Mouse (Mus musculus) gastrocnemius, adult 2 months (tissue): Measurements from ENCODE around the gene Aff1. TPM values are rescaled to one million over a fixed set of nuclear protein-coding genes. Genes with fewer than 3 reads are reported as not detected.

Experiments used
- DNase-seq: peaks from one replicate; pipeline ENCODE4 v3.0.0; 2022
- H3K27ac ChIP-seq: fragments of 200-600 bp; 2 replicates; pipeline ENCODE4 v1.8.1; 2022; ENCODE audit warnings: mild to moderate bottlenecking
- H3K4me3 ChIP-seq: fragments of 200-600 bp; 2 replicates; pipeline ENCODE4 v1.8.1; 2022; ENCODE audit warnings: mild to moderate bottlenecking, moderate library complexity
- CTCF ChIP-seq: fragments of 200-600 bp; IDR thresholded peaks from 2 replicates; pipeline ENCODE4 v1.8.1; 2022; ENCODE audit warnings: antibody characterized with exemption, mild to moderate bottlenecking, moderate library complexity
- intact Hi-C: fragments of 180-260 bp; cut with DNase I; formaldehyde crosslinking; loops from one replicate; pipeline ENCODE4 v1.15.1; 2025
- total RNA-seq, 2 experiments: library from RNA; stranded (reverse); gene quantifications; 2 replicates each; pipeline ENCODE4 v1.2.3; 2021

The Aff1 gene
- total RNA-seq, 2 experiments from 2014 or later = 46.7 to 52.8 TPM

DNA sequence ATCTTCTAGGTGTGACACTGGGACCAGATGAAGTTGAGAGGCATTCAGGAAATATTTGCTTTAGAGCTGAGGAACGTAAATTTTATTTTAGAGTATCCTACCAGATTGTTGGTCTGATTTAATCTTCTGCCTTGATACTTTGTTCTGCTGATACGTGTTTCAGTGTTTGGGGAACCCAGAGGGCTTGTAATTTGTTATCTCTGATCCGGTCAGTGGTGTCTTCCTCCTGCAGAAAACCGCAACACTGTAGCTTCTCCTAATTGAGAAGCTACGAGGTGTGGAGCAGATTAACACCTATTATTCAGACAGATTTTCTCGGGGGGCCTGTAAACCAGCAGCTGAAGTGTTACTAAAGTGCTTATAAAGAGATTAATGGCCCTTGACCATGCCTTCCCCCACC lies 27.0 kb downstream of the Aff1 start:
- H3K4me3 ChIP-seq = no peak overlapping the region
- no peak for DNase-seq
- intact Hi-C loops = no loop called here
- no peak for TF ChIP-seq CTCF
- H3K27ac ChIP-seq = no peak overlapping the region

DNA sequence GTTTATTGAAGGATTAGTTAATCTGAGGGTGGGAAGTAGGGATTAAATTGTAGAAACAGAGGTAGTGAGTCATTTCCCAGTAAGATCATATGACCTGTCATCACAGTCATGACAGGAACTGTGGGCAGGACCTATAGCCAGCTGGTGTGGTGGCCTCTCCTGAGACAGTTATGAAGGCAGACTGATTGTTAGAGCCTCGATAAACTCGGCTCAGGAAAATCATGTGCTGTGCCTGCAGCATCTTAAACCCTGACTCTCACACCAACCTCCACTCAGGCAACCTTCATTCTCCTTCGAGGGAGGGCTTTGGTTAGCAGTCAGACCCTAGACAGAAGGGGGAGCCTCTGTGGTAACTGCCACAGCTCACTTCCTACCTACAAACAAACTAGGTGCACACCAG lies 27.7 kb downstream of the Aff1 start:
- TF ChIP-seq CTCF = no peak
- DNase-seq = no peak
- intact Hi-C loops = no loop called here
- no peak overlapping the region for H3K27ac ChIP-seq
- H3K4me3 ChIP-seq = no peak overlapping the region

DNA sequence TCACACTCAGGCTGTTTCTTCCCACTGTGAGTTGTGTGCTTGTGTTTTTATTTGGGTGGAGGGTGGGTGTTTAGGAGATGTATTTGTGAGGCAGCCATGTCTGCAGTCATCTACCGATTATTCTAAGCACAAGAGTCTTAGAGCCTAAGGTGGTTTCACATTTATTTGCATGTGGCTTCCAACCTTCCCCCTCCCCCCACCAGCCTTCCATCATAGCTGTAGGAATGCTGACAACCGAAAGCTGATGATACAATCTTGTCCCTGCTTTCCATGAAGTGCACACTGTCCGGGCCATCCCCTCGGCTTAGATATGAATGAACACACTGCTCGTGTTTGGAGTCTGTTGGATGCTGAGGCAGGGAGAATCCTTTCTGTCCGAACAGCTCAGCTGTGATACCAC lies 28.8 kb downstream of the Aff1 start:
- TF ChIP-seq CTCF = no peak
- DNase-seq = no peak
- no peak overlapping the region for H3K27ac ChIP-seq
- intact Hi-C loops = no loop called here
- no peak overlapping the region for H3K4me3 ChIP-seq

DNA sequence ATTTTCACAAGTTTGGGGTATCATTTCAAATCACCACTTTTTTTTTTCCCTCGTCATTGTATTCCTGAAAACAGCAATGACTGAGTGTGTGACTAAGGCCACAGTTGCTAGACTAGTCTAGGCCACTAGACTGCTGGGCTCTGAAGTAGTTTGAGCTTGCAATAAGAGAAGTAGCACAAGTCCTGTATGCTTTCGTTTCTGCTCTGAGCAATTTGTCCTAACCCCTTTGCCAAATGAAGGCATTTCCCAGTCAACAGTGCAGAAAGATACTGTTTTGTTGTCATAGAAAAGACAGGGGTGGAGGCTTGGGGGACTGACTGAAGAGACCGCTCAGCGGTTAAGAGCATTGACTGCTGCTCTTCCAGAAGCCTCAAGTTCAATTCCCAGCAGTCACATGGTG lies 29.3 kb downstream of the Aff1 start:
- TF ChIP-seq CTCF = no peak
- DNase-seq = no peak
- Histone ChIP-seq H3K4me3 (no peak overlapping the region), H3K27ac (0 out of 2 replicates have a peak overlapping the region, but pooled peaks have one; percentile 1)
- intact Hi-C loops = no loop called here

DNA sequence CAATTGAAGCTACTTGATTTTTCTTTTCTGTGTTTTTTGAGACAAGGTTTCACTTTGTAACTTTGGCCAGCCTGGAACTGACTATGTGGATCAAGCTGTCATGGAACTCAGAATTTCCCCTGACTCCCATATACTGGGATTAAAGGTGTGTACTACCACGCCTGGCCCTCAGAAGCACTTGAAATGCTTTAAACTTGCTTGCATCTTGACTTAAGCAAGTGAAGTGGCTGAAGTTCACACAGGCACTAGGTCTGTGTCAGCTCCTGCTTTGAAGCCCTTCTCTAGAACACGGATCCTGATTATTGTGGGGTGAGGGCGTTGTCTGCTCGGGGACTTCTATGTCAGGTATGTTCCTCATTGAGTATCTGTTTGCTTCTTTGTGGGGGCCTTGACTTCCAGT lies 30.5 kb downstream of the Aff1 start:
- intact Hi-C loops = no loop called here
- no peak for DNase-seq
- no peak for TF ChIP-seq CTCF
- Histone ChIP-seq H3K4me3 (no peak overlapping the region), H3K27ac (no peak overlapping the region)

DNA sequence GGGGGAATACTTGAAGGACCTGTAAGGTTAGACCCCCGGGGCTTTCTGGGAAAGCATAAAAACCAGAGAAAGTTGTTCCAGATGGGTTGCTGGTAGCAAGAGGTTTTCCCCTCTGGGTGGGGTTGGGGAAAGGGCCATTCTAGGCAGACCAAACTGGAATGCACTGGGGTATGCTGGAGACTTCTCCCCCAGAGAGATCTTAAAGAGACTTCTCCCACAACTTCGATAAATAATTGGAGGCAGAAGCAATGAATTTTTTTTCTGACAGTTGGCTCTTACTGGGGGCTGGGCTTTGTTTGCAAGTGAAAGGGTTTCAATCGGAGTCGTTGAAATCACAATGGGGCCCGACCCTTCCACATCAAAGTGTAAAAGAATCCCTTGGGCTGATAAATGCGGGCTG lies 32.2 kb downstream of the Aff1 start:
- H3K4me3 ChIP-seq = no peak overlapping the region
- no peak for DNase-seq
- intact Hi-C loops = no loop called here
- no peak overlapping the region for H3K27ac ChIP-seq
- no peak for TF ChIP-seq CTCF

DNA sequence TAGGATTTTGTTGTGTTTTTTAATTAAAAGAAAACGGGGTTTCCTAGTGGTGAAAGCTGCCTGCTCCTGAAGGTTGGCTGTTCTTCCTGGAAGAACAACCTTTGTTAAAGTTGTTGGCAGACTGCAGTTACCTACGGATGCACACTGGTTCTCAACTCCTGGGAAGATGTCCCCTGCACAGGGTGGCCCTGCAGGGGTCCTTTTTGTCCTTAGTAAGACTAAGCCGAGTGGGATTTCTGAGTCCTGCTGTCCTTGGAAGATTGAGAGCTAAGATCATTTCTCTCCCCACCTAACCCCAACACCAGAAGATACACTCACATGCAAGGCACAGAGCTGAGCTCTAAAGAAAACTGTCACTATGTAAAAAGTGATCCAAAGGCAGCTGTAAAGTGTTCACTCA lies 32.6 kb downstream of the Aff1 start:
- TF ChIP-seq CTCF = no peak
- peak overlapping the region; percentile 51; the same call in 1 of the 2 replicates for H3K27ac ChIP-seq
- intact Hi-C loops = no loop called here

DNA sequence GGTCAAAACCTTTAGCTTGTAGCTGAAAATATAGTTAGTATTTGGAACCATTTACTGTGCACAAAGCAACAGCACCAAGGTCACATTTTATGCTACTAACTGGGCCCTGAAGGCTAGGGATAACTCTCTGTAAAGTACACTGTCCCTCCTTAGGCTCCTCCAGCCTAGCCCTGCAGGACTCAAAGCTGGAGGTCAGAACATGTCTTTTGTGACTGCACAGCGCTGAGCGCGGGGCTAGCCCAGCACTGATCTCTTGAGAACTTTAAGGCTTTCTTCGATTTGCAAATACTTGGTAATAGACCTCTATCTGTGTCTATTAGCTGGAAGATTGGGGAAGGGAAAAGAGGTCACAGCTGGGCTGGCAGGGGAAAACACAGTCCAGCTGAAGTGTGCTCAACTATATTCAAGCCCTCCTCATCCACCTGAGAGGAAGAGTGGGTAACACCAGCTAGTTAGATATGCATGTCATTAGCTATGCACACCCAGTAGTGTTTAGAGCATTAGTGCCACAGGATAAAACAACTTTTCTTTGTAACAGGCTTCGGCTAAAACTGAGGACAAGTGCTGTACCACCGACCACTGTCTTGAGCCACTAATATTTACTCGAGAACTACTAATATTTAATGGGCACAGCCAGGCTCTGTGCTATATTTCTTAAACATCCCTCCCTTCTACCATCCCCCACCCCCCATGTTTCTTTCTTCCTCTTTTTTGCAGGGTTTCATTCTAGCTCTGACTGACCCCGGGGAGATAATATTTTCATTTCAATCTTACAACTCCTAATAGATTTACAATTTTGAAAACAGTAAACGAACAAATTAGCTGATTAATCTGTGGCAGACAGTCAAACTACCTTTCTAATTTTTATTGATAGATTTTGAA lies 33.3 kb downstream of the Aff1 start:
- DNase-seq = no peak
- no peak for TF ChIP-seq CTCF
- no peak overlapping the region for H3K4me3 ChIP-seq
- intact Hi-C loops = no loop called here
- H3K27ac ChIP-seq = peak overlapping the region; percentile 58

More for the DNA sequence above, 32.6 kb downstream of the Aff1 start:
- H3K4me3 ChIP-seq = no peak overlapping the region
- DNase-seq = no peak

DNA sequence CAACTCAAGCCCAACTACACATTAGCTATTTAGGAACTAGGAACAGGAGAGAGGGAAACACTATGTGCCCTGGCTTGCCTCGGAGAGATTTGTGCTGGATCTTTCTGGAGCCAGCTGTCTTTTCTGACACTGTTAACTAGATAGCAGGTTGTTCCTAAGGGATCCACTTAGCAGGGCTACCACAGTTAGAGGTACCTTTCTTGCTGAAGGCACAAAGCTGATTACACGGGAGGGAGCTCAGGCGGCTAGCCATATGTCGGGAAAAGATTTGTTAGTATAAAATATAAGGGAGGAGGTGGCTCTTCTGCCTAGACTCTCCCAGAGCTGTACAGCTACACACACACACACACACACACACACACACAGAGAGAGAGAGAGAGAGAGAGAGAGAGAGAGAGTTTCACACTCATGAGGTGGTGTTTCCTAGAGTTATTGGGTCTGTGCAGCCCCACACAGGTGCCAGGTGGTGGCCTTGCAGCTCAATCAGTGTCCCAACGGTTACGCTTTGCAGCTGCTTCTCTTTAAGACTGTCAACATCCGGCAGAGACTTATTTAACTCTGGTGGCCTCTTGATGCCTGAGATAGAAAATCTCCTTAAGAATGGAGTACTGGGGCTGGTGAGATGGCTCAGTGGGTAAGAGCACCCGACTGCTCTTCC lies 34.2 kb downstream of the Aff1 start:
- Histone ChIP-seq H3K4me3 (no peak overlapping the region), H3K27ac (peak overlapping the region; percentile 58)
- intact Hi-C loops = no loop called here
- DNase-seq = no peak
- no peak for TF ChIP-seq CTCF

DNA sequence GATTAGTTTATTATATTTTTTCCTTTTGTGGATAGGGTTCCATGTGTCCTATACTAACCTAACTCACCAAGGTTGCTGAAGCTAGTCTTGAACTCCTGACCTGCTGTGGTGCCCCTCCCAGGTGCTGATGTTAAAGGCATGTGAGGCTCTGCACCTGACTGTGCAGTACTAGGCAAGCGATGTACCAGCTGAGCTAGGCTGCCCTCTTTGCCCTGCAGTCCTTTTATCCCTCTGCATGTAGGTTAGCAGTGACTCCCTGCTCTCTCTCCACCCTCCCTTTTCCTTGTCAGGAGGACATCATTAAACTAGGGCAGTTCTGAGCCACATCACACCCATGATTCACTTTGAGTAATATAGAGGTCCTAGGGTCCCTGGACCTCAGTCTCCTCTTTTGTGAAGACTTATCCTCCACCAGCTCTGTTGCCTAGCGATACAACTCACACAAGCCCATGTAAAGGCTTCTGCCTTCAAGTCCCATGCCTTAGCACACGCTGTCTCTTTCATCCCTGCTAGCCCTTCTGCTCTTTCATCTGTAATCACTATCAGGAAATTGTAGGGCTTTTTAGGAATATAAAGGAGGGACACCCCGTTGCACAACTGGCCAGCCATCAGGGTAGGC lies 35.7 kb downstream of the Aff1 start:
- no peak for TF ChIP-seq CTCF
- no peak overlapping the region for H3K27ac ChIP-seq
- intact Hi-C loops = no loop called here

DNA sequence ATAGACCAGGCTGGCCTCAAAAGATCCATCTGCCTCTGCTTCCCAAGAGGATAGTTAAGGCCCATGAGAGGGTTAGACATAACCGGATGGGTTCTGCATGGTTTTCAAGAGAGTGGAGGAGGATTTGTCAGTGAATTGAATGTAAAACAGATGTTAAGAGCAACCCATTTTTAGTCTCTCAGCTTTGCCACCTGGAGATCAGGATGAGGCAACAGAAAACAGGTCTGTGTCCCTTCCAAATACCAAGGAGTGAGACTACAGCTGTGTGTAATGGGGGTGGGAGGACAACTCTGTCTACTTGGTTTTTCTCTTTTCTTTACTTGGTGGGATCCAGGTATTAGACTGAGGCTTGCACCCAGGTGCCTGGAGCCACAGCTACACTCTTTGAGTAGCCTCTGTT lies 37.1 kb downstream of the Aff1 start:
- intact Hi-C loops = no loop called here
- no peak for DNase-seq
- Histone ChIP-seq H3K4me3 (no peak overlapping the region), H3K27ac (no peak overlapping the region)
- no peak for TF ChIP-seq CTCF

More for the DNA sequence above, 35.7 kb downstream of the Aff1 start:
- H3K4me3 ChIP-seq = no peak overlapping the region
- DNase-seq = no peak

DNA sequence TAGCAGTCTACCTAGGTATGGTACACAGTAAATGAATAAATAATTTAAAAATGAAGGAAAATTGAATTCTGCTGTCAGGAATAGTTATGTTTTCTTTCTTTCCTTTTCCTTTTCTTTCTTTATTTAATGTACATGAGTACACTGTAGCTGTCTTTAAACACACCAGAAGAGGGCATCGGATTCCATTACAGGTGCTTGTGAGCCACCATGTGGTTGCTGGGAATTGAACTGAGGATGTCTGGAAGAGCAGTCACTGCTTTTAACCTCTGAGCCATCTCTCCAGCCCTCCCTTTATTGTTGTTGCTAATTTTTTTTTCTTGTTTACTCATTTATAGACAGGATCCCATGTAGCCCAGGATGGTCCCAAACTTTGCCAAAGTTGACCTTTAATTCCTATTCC lies 38.0 kb downstream of the Aff1 start:
- TF ChIP-seq CTCF = peak; percentile 10; the same call in 1 of the 2 replicates
- Histone ChIP-seq H3K4me3 (no peak overlapping the region), H3K27ac (no peak overlapping the region)
- intact Hi-C loops = no loop called here
- DNase-seq = no peak

DNA sequence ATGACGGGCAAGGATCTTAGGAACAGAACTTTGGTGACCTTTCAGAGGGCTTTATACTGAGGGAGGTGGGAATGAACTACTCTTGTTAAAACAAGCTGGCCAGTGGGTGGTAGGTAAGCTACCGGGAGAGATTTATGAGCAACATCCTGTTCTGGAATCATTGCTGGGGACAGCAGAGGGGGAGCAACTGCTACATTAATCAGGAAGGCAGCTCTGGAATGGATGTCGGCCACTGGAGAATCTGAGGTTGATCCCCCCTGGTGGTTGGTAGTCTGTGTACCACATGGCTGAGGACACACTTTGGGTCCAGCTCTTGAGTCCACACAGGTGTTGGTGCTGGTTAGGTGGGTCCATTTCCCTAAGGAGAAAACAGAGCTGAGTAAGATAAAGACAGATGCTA lies 38.6 kb downstream of the Aff1 start:
- no peak for DNase-seq
- intact Hi-C loops = no loop called here
- TF ChIP-seq CTCF = no peak
- Histone ChIP-seq H3K4me3 (no peak overlapping the region), H3K27ac (no peak overlapping the region)
